Mouse (Mus musculus) common myeloid progenitor, adult 5-6 weeks (primary cell): ENCODE measurements around the gene Pex11g. TPM values are rescaled to one million over a fixed set of nuclear protein-coding genes. Genes with fewer than 3 reads are reported as not detected.

Source experiments
- ATAC-seq: replicated peaks from 2 replicates; pipeline ENCODE4 v1.8.0; 2016; ENCODE audit warnings: low read depth, mild to moderate bottlenecking, moderate TSS enrichment, inconsistent platforms; ENCODE audit not compliant: poor library complexity, severe bottlenecking
- total RNA-seq: library from RNA; stranded (forward); fragments of 200-1000, 187-1606 nt; gene quantifications from 2 replicates; pipeline ENCODE4 v1.2.3, GENCODE M21; 2017

Pex11g gene
- total RNA-seq = 1.3 and 1.4 TPM in 2 replicates

DNA sequence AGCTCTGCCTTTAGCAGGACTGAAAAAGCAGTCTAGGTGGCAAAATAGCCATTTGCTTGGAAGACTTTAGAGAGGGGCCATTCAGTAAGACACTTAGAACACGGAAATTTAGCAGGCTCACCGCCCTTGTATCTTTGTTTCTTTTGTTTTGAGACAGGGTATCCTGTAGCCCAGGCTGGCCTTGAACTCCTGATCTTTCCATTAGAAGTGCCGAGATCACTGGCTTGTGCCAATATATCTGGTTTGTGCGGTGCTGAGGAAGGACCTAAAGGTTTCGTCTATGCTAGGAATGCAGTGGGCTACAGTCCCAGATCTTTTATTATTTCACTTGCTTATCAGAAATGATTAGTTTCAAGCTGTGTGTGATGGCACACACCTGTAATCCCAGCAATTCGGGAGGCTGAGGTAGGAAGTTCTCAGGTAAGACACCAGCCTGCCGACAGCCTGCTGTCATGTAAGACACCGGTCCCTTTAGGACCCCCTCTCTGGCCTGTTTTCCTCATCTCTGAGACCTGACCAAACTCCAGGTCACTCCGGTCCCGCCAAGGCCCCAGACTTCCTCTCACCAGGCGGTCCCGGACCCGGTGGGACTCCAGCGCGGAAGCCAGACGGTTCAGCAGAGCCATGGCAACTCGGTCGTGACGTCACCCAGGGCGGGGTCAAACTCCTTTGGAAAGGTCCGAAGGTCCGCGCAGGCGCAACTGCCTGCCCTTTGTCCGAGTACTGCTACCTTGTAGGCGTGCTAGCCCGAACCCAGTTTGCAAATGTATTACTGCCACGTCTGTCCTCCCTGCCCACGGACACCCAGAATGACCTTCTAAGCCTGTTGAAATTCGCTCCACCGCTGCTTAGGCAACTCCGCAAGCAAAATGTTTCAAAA lies at the start of gene Pex11g:
TSS of gene Pex11g (minus strand) at position 675 of the 880 bp plus-strand sequence.
- peak; percentile 91 for ATAC-seq

DNA sequence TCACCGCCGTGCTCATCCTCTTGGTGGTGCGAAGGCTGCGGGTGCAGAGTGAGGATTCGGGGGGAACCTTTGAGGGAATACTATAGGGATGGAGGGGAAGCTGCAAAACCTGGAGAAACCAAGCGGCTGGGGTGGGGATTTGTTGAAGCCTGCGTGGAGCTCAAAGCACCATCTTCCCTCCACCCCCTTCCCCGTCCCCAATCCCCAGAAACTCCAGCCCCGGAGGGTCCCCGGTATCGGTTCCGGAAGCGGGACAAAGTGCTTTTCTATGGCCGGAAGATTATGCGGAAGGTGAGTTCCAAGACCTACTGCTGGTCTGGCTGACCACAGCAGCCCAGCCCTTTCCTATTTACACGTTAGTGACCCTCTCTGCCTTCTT lies 49.6 kb upstream of the Pex11g start:
- ATAC-seq = peak; percentile 6; the same call in 1 of the 2 replicates

DNA sequence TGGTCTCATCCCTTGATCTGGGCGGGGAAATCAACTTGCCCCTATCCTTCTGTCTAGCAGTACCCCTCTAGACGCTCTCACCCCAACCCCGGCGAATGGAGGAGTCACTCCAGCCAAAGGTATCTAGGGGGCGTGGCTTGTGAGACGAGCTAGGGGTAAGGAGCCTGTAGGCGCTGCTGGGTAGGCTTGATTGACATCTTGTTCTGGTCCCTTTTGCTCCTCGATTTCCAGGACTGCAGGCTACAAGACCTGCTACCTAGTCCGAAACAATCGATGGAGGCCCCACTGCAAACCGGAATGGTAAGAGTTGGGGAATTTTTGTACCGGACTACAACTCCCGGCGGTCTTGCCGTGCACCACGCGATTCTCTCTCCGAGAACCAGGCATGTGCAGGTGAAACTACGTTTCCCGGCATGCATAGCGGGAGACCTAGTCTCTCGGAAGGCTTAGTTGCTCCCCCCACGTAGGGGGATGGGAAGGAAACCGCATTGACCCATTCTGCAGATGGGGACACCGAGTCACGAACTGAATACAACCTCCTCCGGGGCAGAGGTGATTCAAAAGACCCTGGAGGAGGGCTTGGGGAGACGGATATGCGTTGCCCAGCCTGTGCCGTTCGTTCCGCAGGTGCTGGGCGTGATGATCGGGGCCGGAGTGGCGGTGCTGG lies 49.1 kb upstream of the Pex11g start:
- peak; percentile 80 for ATAC-seq

DNA sequence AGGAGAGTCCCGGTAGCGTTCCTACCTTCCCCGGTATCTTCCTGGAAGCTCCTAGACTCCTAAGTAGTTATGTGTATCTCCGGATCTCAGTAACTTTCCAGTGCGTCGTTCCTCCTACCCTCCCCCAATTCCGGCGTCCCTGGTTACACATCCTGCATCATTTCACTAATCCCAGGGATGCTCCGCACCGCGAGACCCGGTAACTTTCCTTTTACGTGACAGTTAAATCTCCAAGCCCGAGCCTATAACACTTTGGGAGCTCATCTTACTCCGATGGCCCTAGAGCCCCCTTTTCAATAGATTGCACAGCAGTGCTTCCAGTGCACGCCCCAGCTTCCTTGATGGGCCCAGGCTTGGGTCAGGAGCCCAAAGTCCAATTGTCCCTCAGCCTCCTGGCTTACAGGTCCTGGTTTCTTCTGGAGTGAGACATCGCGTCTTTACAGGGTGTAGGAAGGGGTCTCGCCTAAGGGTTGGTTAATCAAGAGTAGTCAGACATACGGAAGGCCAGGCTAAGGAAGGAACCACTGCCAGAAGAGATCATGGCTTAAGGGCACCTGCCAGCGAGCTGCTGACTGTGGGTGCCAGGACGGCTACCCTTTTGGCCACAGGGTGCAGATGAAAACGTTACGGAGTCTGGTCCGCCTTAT lies 48.4 kb upstream of the Pex11g start:
- ATAC-seq = peak; percentile 6

DNA sequence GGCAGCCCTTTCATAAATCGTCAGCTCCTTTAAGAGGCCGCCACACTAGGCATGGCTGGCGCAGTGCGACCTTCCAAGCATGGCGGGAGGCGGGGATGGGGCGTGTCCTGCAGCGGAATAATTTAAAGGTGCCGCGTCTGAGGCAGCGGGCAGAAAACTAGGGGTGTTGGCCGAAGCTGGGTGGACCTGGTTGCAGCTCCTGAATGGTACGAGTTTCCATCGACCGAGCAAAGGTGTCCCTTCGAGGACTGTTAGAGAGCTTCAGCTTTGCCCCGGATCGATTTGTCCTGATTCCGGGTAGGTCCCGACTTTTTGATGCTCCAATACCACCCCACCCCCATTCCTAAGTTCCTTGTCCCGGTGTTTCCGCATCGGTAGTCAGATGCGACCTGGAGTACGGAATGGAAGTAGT lies 47.8 kb upstream of the Pex11g start, which contains the start of gene Pnpla6:
TSS of gene Pnpla6 (plus strand) at position 125 of the 412 bp plus-strand sequence.
- ATAC-seq = peak; percentile 70

DNA sequence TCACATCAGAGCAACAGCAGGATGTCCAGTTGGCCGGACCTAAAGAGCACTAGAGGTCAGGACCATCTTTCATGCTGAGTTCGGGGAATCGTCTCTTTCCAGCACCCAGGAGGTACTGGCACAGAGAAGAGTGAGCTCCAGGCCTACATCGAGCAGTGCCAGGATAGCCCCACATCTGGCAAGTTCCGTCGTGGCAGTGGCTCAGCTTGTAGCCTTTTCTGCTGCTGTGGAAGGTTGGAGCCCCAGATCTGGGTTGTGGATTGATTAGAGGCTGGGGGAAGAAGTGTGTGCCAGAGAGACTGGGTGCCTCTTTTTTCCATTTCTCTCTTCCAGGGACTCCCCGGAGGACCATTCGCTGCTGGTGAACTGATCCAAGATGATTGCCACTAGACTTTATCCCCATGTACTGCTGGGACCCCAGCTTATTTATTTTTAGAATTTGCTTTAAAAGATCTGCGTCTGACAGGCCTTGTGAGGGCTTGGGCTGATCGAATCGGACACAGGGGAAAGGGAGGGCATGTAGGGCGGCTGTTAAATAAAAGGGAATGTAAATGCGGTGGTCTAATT lies 47.3 kb upstream of the Pex11g start:
- ATAC-seq = no peak

DNA sequence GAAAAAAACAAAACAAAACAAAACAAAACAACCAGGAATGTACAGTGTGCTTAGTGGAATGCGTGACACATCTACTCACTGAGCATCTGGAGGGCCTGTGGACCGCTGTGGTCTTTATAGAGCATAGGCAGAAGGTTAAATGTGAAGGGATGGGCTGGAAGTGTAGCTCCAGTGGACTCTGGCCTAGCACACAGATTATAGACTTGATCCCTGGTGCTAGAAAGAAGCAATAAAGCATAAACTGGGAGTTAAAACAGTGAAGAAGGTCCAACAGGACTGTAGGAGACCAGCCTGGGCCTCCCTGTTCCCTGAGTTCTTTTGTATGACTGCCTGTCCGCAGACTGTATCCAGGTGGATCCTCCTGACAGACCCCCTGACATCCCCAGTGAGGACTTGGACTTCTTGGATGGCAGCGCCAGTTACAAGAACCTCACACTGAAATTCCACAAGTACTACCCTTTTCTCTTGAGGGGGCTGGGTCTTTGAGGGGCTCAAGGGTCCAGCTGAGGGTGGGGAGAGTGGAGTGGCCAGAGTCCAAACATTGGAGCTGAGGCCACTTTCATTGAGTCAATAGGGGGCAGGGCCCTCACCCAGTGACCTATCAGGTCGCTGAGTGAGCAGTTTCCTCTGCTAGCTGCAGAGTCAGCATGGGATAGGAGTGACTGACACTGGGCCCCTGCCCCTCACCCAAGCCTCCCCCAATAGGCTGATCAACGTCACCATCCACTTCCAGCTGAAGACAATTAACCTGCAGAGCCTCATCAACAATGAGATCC lies 40.7 kb upstream of the Pex11g start:
- no peak for ATAC-seq

DNA sequence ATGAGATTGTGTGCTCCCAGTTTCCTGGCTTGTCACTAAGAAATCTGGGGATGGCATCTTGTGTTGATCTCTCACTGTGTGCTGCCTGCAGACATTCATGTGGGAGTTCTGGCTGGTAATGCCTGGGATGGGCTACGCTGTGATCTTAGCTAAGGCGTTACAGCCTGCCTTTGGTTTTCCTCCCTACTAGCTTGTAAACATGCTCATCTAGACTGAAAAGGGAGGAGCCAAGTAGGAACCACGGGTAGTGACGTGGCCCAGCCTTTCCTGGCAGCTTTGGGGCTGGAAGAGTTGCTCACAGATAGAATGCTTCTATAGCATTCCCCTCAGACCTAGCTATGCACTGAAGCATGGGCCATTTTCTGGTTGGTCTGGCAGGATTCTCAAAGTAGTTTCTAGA lies 34.7 kb upstream of the Pex11g start:
- no peak for ATAC-seq

DNA sequence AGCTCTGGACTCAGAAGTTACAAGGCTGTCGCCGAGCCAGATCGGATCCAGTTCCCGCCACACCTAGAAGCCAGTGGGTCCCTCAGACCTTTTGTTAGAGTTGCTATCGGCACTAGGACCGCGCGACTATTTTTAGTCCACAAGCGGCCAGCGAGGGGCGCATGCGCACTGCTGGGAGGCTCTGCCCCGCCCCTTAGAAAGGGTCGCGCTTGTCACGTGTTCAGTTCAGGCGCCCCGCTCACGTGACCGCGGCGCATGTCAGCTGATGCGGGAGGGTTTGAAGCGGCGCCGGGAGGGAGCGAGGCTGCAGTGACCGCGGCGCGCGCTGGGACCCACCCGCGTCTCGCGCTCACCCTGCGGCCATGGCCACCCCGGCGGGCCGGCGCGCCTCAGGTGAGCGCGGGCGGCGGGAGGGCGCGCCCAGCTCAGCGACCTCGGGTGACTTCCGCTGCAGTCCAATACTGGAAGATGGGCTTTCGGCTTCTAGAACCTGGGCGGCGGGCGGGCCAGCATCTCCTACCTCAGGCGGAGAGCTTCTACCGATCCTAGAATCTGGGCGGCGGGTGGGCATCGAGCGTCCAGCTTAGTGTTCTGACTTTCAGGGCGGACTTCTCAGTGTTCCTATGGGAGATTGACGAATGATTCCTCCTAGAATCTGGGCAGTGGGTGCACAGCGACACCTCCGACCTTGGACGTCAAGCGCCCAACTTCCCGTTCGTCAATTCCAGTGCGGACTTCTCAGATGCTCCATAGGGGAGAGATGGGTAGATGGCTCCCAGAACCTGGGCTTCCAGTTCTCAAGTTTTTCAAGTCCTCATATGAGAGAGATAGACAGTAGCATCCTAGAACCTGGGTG lies 33.0 kb upstream of the Pex11g start, which contains the start of gene Mcoln1:
TSS of gene Mcoln1 (plus strand) at position 223 of the 856 bp plus-strand sequence.
- ATAC-seq = peak; percentile 87

DNA sequence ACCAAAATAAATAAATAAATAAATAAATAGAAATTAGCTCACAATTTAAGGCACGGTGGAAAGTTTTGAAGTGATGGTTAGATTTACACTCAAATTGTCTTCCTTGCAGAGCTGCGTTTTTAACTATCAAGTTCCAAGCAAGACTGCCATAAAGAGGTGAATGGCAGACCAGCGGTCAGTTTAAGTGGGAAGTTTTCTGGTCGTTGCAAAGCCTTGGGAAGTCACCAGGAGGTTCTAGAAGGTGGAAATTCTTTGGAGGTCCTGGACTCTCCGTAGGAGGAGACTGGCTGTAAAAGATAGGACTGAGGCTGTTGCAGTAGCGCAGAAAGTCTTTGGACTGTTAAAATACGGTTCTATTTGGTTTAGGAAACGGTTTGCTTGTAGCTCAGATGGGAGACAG lies 32.3 kb upstream of the Pex11g start:
- ATAC-seq = peak; percentile 20

DNA sequence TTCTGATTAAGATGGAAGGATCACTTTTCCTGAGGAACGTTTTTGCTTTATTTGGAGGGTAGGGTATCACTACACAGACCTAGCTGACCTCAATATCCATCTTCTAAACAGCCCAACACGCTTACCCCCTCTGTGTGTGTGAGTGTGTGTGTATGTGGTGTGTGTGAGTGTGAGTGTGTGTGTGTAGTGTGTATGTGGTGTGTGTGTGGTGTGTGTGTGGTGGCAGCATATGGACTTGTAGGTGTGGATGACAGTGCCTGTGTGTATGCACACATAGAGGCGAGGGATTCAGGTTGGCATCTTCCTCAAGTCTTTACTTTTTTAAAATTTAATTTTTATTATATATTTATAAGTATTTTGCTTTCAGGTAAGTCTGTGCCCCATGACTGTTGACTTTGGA lies 31.1 kb upstream of the Pex11g start:
- no peak for ATAC-seq

DNA sequence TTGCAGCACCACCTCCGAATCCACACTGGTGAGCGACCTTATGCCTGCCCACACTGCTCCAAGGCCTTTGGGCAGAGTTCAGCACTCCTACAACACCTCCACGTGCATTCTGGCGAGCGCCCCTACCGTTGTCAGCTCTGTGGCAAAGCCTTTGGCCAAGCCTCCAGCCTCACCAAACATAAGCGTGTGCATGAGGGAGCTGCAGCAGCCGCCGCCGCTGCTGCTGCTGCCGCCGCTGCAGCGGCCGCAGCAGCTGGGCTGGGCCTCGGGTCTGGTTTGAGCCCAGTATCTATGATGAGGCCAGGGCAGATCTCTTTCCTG lies 28.9 kb upstream of the Pex11g start:
- no peak for ATAC-seq

DNA sequence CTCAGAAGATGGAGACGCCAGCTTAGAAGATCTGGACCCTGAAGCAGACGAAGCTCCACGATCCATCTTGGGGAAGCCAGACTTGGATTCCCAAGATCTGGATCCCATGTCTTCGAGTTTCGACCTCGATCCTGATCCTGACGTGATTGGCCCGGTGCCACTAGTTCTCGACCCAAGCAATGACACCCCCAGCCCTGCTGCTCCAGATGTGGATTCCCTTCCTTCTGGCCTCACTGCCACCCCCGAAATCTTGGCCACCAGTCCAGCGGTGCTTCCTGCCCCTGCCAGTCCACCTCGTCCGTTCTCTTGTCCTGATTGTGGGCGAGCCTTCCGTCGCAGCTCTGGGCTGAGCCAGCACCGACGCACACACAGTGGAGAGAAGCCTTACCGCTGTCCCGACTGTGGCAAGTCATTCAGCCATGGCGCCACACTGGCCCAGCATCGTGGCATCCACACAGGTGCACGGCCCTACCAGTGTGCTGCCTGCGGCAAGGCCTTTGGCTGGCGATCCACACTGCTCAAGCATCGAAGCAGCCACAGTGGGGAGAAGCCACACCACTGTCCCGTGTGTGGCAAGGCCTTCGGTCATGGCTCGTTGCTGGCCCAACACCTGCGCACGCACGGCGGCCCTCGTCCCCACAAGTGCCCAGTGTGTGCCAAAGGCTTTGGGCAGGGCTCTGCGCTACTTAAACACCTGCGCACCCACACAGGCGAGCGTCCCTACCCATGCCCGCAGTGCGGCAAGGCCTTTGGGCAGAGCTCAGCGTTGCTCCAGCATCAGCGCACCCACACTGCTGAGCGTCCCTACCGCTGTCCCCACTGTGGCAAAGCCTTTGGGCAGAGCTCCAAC lies 28.3 kb upstream of the Pex11g start:
- ATAC-seq = no peak

DNA sequence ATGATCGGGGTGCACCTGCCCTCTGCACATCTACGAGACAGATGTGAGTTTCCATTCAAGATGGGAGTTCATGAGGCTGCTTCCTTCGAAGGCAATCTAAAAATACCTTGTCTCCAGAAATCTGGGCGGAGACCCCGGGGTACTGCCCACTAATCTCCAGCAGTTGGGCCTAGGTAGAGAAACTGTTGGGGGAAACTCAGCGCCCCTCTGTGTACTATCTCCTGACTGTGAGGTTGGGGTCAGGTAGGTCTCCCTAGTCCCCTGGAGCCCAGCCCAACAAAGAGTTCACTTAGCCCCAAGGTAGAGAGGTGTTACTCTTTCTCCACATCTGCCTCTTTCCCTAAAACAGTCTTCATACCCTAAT lies 26.3 kb upstream of the Pex11g start:
- ATAC-seq = no peak

DNA sequence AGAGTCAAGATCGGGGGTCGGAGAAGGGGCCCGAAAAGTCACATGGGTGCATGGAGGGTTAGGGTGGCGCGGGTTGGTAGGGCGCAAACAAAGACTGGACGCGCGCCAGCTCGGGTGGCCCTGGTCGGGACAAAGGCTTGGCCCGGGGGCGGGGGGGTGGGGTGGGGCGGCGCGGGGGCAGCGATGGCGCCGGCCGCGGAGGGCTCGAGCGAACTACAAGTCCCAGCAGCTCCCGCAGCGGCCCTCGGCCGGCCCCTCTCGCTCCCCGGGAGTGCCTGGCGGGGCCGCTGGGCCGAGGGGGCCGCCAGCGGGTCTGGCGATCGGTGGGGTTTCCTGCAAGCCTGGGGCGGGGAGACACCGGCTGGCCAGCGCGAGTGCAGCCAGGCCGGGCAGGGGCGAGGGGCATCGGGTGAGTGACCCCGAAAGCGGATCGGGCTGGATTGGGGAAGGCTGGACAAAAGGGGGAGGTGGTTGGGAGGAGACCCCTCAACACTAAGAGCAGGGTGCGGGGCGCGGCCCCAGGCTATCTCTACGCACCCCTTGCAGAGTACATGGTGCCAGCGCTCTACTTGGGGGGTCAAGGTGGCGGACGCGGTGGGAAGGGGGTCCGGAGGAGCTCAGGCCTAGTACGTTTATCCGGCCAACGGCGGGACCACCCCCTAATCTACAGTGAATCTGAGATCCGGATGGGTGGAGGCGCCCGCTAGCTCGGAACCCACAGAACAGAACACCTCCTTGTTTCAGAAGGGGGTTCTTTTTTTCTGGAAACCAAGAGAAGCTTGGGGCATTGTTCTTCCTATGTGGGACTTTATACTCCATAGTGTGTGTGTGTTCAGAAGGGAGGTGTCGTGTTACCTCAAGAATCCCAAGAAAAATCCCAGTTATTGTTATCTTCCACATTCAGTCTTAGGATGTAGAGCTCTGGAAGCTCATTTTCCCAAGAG lies 25.7 kb upstream of the Pex11g start, which contains the start of gene Zfp358:
TSS of gene Zfp358 (plus strand) at position 238 of the 944 bp plus-strand sequence.
- ATAC-seq = peak; percentile 81

DNA sequence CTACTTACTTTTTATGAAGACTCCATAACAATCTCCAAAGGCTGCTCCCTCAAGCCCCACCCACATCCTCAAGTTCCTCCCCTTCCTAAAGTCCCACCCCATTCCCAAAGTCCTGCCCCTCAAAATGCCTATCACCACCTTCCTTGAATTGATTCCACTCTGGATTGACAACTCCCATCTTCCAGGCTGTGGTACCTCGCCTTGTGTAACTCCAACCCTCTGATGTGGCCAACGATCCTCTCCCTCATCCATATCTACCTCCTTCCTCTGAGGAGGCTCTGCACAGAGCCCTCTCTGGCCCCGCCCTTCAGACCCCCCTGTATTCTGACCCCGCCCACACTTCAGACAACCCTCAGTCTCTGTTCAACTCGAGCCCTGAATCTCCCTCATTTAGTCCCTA lies 17.7 kb upstream of the Pex11g start:
- no peak for ATAC-seq

DNA sequence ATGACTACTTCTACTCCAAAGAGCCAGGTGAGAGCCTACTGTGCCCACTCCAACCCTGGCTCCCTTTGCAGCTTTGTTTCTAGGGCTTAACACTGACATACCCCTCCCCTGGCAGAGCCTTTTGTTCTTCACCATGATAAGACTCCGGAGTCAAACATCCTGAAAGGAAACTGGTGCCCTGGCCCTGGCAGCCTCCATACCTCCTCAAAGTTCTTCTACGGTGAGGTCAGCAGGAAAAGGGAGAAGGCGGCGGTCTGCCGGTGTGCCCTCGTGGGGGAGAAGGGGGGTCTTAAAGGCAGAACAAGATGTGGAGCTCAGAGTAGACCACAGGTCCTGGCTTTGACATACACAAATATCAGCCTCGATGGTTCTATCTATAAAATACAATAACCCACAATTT lies 16.1 kb upstream of the Pex11g start:
- ATAC-seq = no peak; the same call in 1 of the 2 replicates
